Mouse (Mus musculus): ENCODE data around the gene Bank1. TPM values are rescaled to one million over a fixed set of nuclear protein-coding genes. Genes with fewer than 3 reads are reported as not detected.

Bank1 gene
- total RNA-seq (2012; rRNA removed) (not detected in 2 replicates), polyA plus RNA-seq (2012; ENCODE audit: insufficient read depth in 1 of 2, insufficient read length in 2 of 2, low read depth in 1 of 2, low replicate concordance in 2 of 2, missing spikeins in 1 of 2) (not detected)

DNA sequence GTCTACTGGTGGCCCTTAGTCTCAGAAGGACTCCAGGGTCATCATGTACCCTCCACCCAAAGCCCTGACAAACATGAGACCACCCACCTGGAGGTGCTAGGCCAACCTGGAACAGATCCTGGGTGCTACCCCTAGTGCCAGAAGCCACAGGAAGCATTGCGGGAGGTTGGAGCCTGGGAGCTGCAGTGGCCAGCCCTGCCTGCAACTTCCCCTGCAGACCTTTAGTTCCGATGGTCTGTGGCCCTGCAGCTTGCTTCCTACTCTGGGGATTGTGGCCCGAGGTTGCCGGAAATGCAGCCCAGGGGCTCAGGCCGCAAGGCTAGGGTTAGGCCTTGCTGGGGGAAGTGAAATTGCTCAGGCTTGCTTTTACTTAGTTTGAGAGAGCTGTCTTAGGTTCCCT is at the start of gene Bank1:
TSS of gene Bank1 (minus strand) at position 284 of the 400 bp plus-strand sequence.
- Histone ChIP-seq H3K27ac (ENCODE audit: control insufficient read depth, low read depth, low read length) (no peak within 1 kb of the TSS), H3K36me3 (ENCODE audit: control insufficient read depth in 1 of 2, insufficient read depth in 2 of 2, low read length in 2 of 2) (no peaks in the 10 kb centered on the region), H3K79me2 (ENCODE audit: control insufficient read depth, insufficient read depth, low read length, poor library complexity) (no peaks in the 10 kb centered on the region), H3K27me3 (ENCODE audit: control insufficient read depth in 1 of 2, insufficient read depth in 2 of 2, low read length in 2 of 2) (no peaks in the 10 kb centered on the region), H3K4me1 (ENCODE audit: control insufficient read depth in 1 of 2, insufficient read depth in 2 of 2, low read length in 2 of 2) (no peaks in the 10 kb centered on the region), H3K4me3 (ENCODE audit: control insufficient read depth in 1 of 2, insufficient read depth in 1 of 2, low read depth in 2 of 2, low read length in 2 of 2) (no peak within 1 kb of the TSS), H3K9me3 (replicated peaks; ENCODE audit: insufficient read depth, low read length) (no peaks in the 10 kb centered on the region), H3K9ac (ENCODE audit: control insufficient read depth, low read depth, low read length, poor library complexity, severe bottlenecking) (no peak within 1 kb of the TSS)
- TF ChIP-seq CHD1 (IDR thresholded peaks at IDR 0.05; ENCODE audit: low read depth, low read length) (no peak), JUND (IDR thresholded peaks at IDR 0.05; ENCODE audit: low read depth, low read length) (no peak), CTCF (IDR thresholded peaks at IDR 0.05 in 2 of 3, conservative IDR thresholded peaks at IDR 0.05 in 1 of 3; ENCODE audit: control insufficient read depth in 1 of 3, insufficient read depth in 1 of 3, low read depth in 2 of 3, low read length in 3 of 3, poor library complexity in 1 of 3, severe bottlenecking in 1 of 3) (no peak), MAZ (IDR thresholded peaks at IDR 0.05; ENCODE audit: low read depth, low read length) (no peak), BHLHE40 (IDR thresholded peaks at IDR 0.05; ENCODE audit: borderline replicate concordance, low read depth, low read length) (no peak), ELF1 (IDR thresholded peaks at IDR 0.05; ENCODE audit: low read depth, low read length) (no peak), NRF1 (IDR thresholded peaks at IDR 0.05; ENCODE audit: insufficient read depth, low read depth, low read length, poor library complexity, severe bottlenecking) (no peak), MYC (IDR thresholded peaks at IDR 0.05; ENCODE audit: low read depth, low read length) (no peak), GABPA (IDR thresholded peaks at IDR 0.05; ENCODE audit: low read depth, low read length) (no peak), NELFE (IDR thresholded peaks at IDR 0.05; ENCODE audit: low read depth, low read length) (no peak), TBP (IDR thresholded peaks at IDR 0.05; ENCODE audit: low read depth, low read length) (no peak), ETS1 (IDR thresholded peaks at IDR 0.05; ENCODE audit: low read depth, low read length) (no peak), ZNF384 (IDR thresholded peaks at IDR 0.05; ENCODE audit: low read depth, low read length) (no peak), E2F4 (IDR thresholded peaks at IDR 0.05; ENCODE audit: borderline replicate concordance, low read depth, low read length) (no peak), MXI1 (IDR thresholded peaks at IDR 0.05; ENCODE audit: low read depth, low read length) (no peak), POLR2AphosphoS2 (IDR thresholded peaks at IDR 0.05; ENCODE audit: low read length) (no peak), MYB (IDR thresholded peaks at IDR 0.05; ENCODE audit: low read depth, low read length) (no peak), KAT2A (conservative IDR thresholded peaks at IDR 0.05; ENCODE audit: low read depth, low read length) (no peak), SIN3A (IDR thresholded peaks at IDR 0.05; ENCODE audit: low read length) (no peak), POLR2AphosphoS5 (IDR thresholded peaks at IDR 0.05; ENCODE audit: borderline replicate concordance, low read depth, low read length) (no peak)
- no peak for DNase-seq (ENCODE audit: low read depth, low spot score)

DNA sequence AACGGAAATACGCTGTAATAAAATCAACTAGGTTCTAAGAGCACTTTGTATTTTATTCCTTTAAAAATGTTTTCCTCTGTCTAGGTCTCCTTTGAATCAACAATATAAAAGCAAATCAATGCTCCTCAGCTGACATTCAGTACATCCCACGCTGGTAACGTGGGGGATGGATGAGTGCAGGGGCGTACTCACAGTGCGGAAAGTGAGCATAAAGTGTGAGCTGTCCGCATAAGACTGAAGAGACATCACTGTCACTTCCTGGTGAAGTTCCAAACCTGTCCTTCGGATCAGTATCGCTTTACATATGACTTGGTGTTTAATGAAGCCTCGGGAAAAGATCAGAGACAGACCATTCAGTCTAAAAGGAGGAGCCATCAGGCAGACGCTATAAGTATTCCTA is 44.0 kb upstream of the Bank1 start:
- Histone ChIP-seq H3K27me3 (ENCODE audit: control insufficient read depth in 1 of 2, insufficient read depth in 2 of 2, low read length in 2 of 2) (no peaks in the 10 kb centered on the region), H3K79me2 (ENCODE audit: control insufficient read depth, insufficient read depth, low read length, poor library complexity) (no peaks in the 10 kb centered on the region), H3K9me3 (replicated peaks; ENCODE audit: insufficient read depth, low read length) (no peaks in the 10 kb centered on the region), H3K9ac (ENCODE audit: control insufficient read depth, low read depth, low read length, poor library complexity, severe bottlenecking) (no peak overlapping the region), H3K4me3 (ENCODE audit: control insufficient read depth in 1 of 2, insufficient read depth in 1 of 2, low read depth in 2 of 2, low read length in 2 of 2) (no peak overlapping the region), H3K27ac (ENCODE audit: control insufficient read depth, low read depth, low read length) (no peak overlapping the region), H3K36me3 (ENCODE audit: control insufficient read depth in 1 of 2, insufficient read depth in 2 of 2, low read length in 2 of 2) (no peaks in the 10 kb centered on the region), H3K4me1 (ENCODE audit: control insufficient read depth in 1 of 2, insufficient read depth in 2 of 2, low read length in 2 of 2) (no peaks in the 10 kb centered on the region)
- no peak for DNase-seq (ENCODE audit: low read depth, low spot score)
- TF ChIP-seq GABPA (IDR thresholded peaks at IDR 0.05; ENCODE audit: low read depth, low read length) (no peak), SIN3A (IDR thresholded peaks at IDR 0.05; ENCODE audit: low read length) (no peak), ZKSCAN1 (IDR thresholded peaks at IDR 0.05; ENCODE audit: low read depth, low read length) (no peak), UBTF (IDR thresholded peaks at IDR 0.05; ENCODE audit: borderline replicate concordance, insufficient read depth, low read depth, low read length) (no peak)
